Mouse (Mus musculus): ENCODE data around the gene Nbl1. TPM values are rescaled to one million over a fixed set of nuclear protein-coding genes. Genes with fewer than 3 reads are reported as not detected.

The Nbl1 gene
- total and polyA plus RNA-seq, 3 experiments, result 0.89 to 2.0 (median 1.5) TPM

GRCm38 (mm10) chr4:139120281-139120814 lies 27.6 kb upstream of the Nbl1 start:
- Histone ChIP-seq H3K4me3 (replicated peaks in 1 of 3; ENCODE audit: low read depth in 2 of 3, low read length in 2 of 3, poor library complexity in 1 of 3) (no peak overlapping the region), H3K79me2 (replicated peaks; ENCODE audit: control insufficient read depth, extremely low read depth, insufficient read depth, poor library complexity, severe bottlenecking) (peaks cover 91% of the 10 kb centered on the region), H3K4me1 (ENCODE audit: control insufficient read depth in 1 of 2, insufficient read depth in 2 of 2) (peaks cover 6 to 56% of the 10 kb centered on the region in 2 experiments), H3K9me3 (replicated peaks; ENCODE audit: low read length) (no peaks in the 10 kb centered on the region), H3K4me2 (ENCODE audit: insufficient read depth, low read depth, poor library complexity, severe bottlenecking) (no peak overlapping the region), H3K27me3 (replicated peaks) (no peaks in the 10 kb centered on the region), H3K36me3 (replicated peaks in 1 of 2; ENCODE audit: control insufficient read depth in 1 of 2, insufficient read depth in 1 of 2, low read length in 1 of 2) (peaks cover 0 to 38% of the 10 kb centered on the region in 2 experiments), H3K27ac (ENCODE audit: insufficient read depth, low read depth) (no peak overlapping the region), H3K9ac (ENCODE audit: insufficient read depth, low read depth) (no peak overlapping the region)
- dilution Hi-C loops (cut with MboI; ENCODE audit: extremely low pct_ligation_motif_present, extremely low pct_unique_long_range_greater_than_20kb, low sequenced_read_pairs) (no loop called here), in situ Hi-C loops (cut with MboI; ENCODE audit: low pct_ligation_motif_present, low pct_unique_long_range_greater_than_20kb, low sequenced_read_pairs) (no loop called here)
- DNase-seq (ENCODE audit: extremely low read depth), result no peak
- TF ChIP-seq RAD21 (IDR thresholded peaks at IDR 0.05; ENCODE audit: low read depth, low read length) (no peak), CHD2 (IDR thresholded peaks at IDR 0.05; ENCODE audit: low read length) (no peak), MYC (IDR thresholded peaks at IDR 0.05; ENCODE audit: low read depth, low read length) (no peak), POLR2AphosphoS2 (IDR thresholded peaks at IDR 0.05; ENCODE audit: low read depth, low read length) (no peak), JUND (conservative IDR thresholded peaks at IDR 0.05; ENCODE audit: low read depth, low read length) (no peak), CHD1 (IDR thresholded peaks at IDR 0.05; ENCODE audit: low read depth, low read length) (no peak), E2F4 (IDR thresholded peaks at IDR 0.05; ENCODE audit: insufficient replicate concordance, low read depth, low read length) (no peak), HCFC1 (IDR thresholded peaks at IDR 0.05; ENCODE audit: low read depth, low read length) (no peak), ZNF384 (IDR thresholded peaks at IDR 0.05; ENCODE audit: low read depth, low read length) (no peak), CTCF (conservative IDR thresholded peaks at IDR 0.05 in 1 of 2, IDR thresholded peaks at IDR 0.05 in 1 of 2; ENCODE audit: low read depth in 2 of 2, low read length in 2 of 2) (no peak), JUN (IDR thresholded peaks at IDR 0.05; ENCODE audit: insufficient read depth, low read depth, low read length) (no peak), PAX5 (IDR thresholded peaks at IDR 0.05; ENCODE audit: low read length) (no peak), KAT2A (IDR thresholded peaks at IDR 0.05; ENCODE audit: insufficient replicate concordance, low read length) (no peak), NELFE (IDR thresholded peaks at IDR 0.05; ENCODE audit: low read depth, low read length) (no peak), ZC3H11A (IDR thresholded peaks at IDR 0.05; ENCODE audit: low read depth, low read length) (no peak), USF1 (IDR thresholded peaks at IDR 0.05; ENCODE audit: low read depth, low read length) (no peak), USF2 (conservative IDR thresholded peaks at IDR 0.05; ENCODE audit: low read depth, low read length) (no peak)

GRCm38 (mm10) chr4:139116356-139117063 lies 23.7 kb upstream of the Nbl1 start:
- dilution Hi-C loops (cut with MboI; ENCODE audit: extremely low pct_ligation_motif_present, extremely low pct_unique_long_range_greater_than_20kb, low sequenced_read_pairs), result no loop called here
- no peaks in the 10 kb centered on the region for H3K9me3 ChIP-seq (replicated peaks; ENCODE audit: low read length)
- DNase-seq (ENCODE audit: extremely low read depth), result no peak
- H3K27me3 ChIP-seq (replicated peaks), result no peaks in the 10 kb centered on the region
- H3K4me3 ChIP-seq (replicated peaks in 1 of 3; ENCODE audit: low read depth in 2 of 3, low read length in 2 of 3, poor library complexity in 1 of 3), result no peak overlapping the region
- no peak for TF ChIP-seq CTCF (conservative IDR thresholded peaks at IDR 0.05 in 1 of 2, IDR thresholded peaks at IDR 0.05 in 1 of 2; ENCODE audit: low read depth in 2 of 2, low read length in 2 of 2)
- TF ChIP-seq MXI1 (IDR thresholded peaks at IDR 0.05; ENCODE audit: low read depth, low read length), result no peak
- TF ChIP-seq POLR2AphosphoS2 (IDR thresholded peaks at IDR 0.05; ENCODE audit: low read depth, low read length), result no peak
- TF ChIP-seq SMC3 (IDR thresholded peaks at IDR 0.05; ENCODE audit: low read depth, low read length), result no peak
- no peak for TF ChIP-seq BHLHE40 (IDR thresholded peaks at IDR 0.05; ENCODE audit: low read depth, low read length)
- TF ChIP-seq KAT2A (IDR thresholded peaks at IDR 0.05; ENCODE audit: insufficient replicate concordance, low read length), result no peak
- H3K4me2 ChIP-seq (ENCODE audit: insufficient read depth, low read depth, poor library complexity, severe bottlenecking), result no peak overlapping the region
- H3K36me3 ChIP-seq (replicated peaks in 1 of 2; ENCODE audit: control insufficient read depth in 1 of 2, insufficient read depth in 1 of 2, low read length in 1 of 2), result peaks cover 0 to 55% of the 10 kb centered on the region in 2 experiments
- H3K27ac ChIP-seq (ENCODE audit: insufficient read depth, low read depth), result no peak overlapping the region
- peaks cover 86% of the 10 kb centered on the region for H3K79me2 ChIP-seq (replicated peaks; ENCODE audit: control insufficient read depth, extremely low read depth, insufficient read depth, poor library complexity, severe bottlenecking)
- in situ Hi-C loops (cut with MboI; ENCODE audit: low pct_ligation_motif_present, low pct_unique_long_range_greater_than_20kb, low sequenced_read_pairs), result no loop called here
- peaks cover 4 to 58% of the 10 kb centered on the region in 2 experiments for H3K4me1 ChIP-seq (ENCODE audit: control insufficient read depth in 1 of 2, insufficient read depth in 2 of 2)
- no peak overlapping the region for H3K9ac ChIP-seq (ENCODE audit: insufficient read depth, low read depth)
